Mouse (Mus musculus): Measurements from ENCODE around the gene Fbh1. TPM values are rescaled to one million over a fixed set of nuclear protein-coding genes. Genes with fewer than 3 reads are reported as not detected.

The Fbh1 gene
- polyA plus RNA-seq, 1 experiment from 2014 or later = 119 TPM

DNA sequence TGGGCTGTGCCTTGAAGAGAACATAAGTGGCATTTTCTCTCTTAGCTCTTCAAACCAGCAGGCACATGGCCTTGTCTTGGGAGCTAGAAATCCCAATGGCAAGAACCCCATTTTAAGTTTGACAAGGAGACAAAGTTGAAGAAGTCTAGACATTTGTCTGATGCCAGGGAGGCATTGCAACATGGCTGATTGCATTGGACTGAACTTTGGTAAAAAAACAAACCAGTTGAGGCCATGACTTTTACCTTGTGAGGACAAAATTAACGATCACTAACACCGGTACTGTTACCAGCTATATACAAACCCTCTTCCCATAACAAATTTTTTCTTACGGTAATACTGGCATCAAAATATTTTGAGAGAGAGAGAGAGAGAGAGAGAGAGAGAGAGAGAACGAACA, 84.0 kb downstream of the Fbh1 start:
- no peaks in the 10 kb centered on the region for H3K4me1 ChIP-seq (ENCODE audit: control insufficient read depth, insufficient read depth, low read length)
- no peaks in the 10 kb centered on the region for H3K9me3 ChIP-seq (replicated peaks; ENCODE audit: control insufficient read depth, low read length)
- no peaks in the 10 kb centered on the region for H3K36me3 ChIP-seq (ENCODE audit: control insufficient read depth, insufficient read depth, low read length)
- ATAC-seq (no peak), DNase-seq (ENCODE audit: low spot score) (no peak)
- WGBS = 92% methylated on average over 4 of the region's 4 CpGs
- H3K27ac ChIP-seq (ENCODE audit: low read depth, low read length) = no peak overlapping the region
- H3K27me3 ChIP-seq (replicated peaks; ENCODE audit: control insufficient read depth, insufficient read depth, low read length) = no peaks in the 10 kb centered on the region
- H3K4me2 ChIP-seq (ENCODE audit: low read length) = no peak overlapping the region
- H3K9ac ChIP-seq (ENCODE audit: low read length) = no peak overlapping the region
- no peak overlapping the region for H3K4me3 ChIP-seq (ENCODE audit: low read depth, low read length)

Other genes with a start within 250 kb of the Fbh1 start
- gene Pfkfb3, start 223.5 kb downstream of the Fbh1 start, polyA plus RNA-seq (2014; fragmentation: Nextera tagmentation; extraction: Ambion mirVana) = 19.8 and 23.5 TPM in 2 replicates
- gene Rbm17, start 173.4 kb downstream of the Fbh1 start, polyA plus RNA-seq (2014; fragmentation: Nextera tagmentation; extraction: Ambion mirVana) = 129 and 133 TPM in 2 replicates
- not detected in 2 replicates for gene Gm17490, start 151.3 kb downstream of the Fbh1 start, polyA plus RNA-seq (2014; fragmentation: Nextera tagmentation; extraction: Ambion mirVana)
- gene Il2ra, start 134.8 kb downstream of the Fbh1 start, polyA plus RNA-seq (2014; fragmentation: Nextera tagmentation; extraction: Ambion mirVana) = not detected in 2 replicates
- gene Il15ra, start 72.3 kb downstream of the Fbh1 start, polyA plus RNA-seq (2014; fragmentation: Nextera tagmentation; extraction: Ambion mirVana) = 0.53 and 0.63 TPM in 2 replicates
- gene Ankrd16, start 294 bp upstream of the Fbh1 start, polyA plus RNA-seq (2014; fragmentation: Nextera tagmentation; extraction: Ambion mirVana) = 23.7 and 24.8 TPM in 2 replicates

All from forebrain, embryonic 14.5 days (tissue).